Mouse (Mus musculus): Measurements from ENCODE around the gene Rpp25l.
"Not testable (repeated sequence)": the region's sequence is repeated elsewhere in the genome, so short reads cannot be mapped to it uniquely, and the experiment has no call there.

The Rpp25l gene

GRCm38 (mm10) chr4:41737602-41738255 lies 24.4 kb upstream of the Rpp25l start:
- peak; percentile 84 for DNase-seq (ENCODE audit: low spot score)

GRCm38 (mm10) chr4:41731052-41731765 lies 17.9 kb upstream of the Rpp25l start, which contains the start of gene Arid3c:
Gene Arid3c, minus strand, starts transcription at chr4:41731142.
- peak; percentile 53 for DNase-seq (ENCODE audit: low spot score)

- DNase-seq (ENCODE audit: low spot score), result peak; percentile 52
Observed at GRCm38 (mm10) chr4:41726826-41727621, 13.7 kb upstream of the Rpp25l start.

- peak; percentile 99 for DNase-seq (ENCODE audit: low spot score)
Observed at GRCm38 (mm10) chr4:41722918-41723351, 9.6 kb upstream of the Rpp25l start, which contains the start of gene Dctn3. Gene Dctn3, minus strand, starts transcription at chr4:41723170.

GRCm38 (mm10) chr4:41716834-41717233 lies 3.5 kb upstream of the Rpp25l start:
- no peak for DNase-seq (ENCODE audit: low spot score)

- peak; percentile 47 for DNase-seq (ENCODE audit: low spot score)
Observed at GRCm38 (mm10) chr4:41715596-41715995, 2.3 kb upstream of the Rpp25l start.

- no peak for DNase-seq (ENCODE audit: low spot score)
Observed at GRCm38 (mm10) chr4:41715082-41715481, 1.7 kb upstream of the Rpp25l start.

GRCm38 (mm10) chr4:41714276-41714675 lies 942 bp upstream of the Rpp25l start:
- DNase-seq (ENCODE audit: low spot score), result peak; percentile 82

- no peak for DNase-seq (ENCODE audit: low spot score)
Observed at GRCm38 (mm10) chr4:41712421-41713196, 725 bp downstream of the Rpp25l start.

GRCm38 (mm10) chr4:41711705-41712375 lies 1.5 kb downstream of the Rpp25l start:
- DNase-seq (ENCODE audit: low spot score), result no peak

- no peak for DNase-seq (ENCODE audit: low spot score)
Observed at GRCm38 (mm10) chr4:41710229-41710628, 3.1 kb downstream of the Rpp25l start.

GRCm38 (mm10) chr4:41708192-41708745 lies 5.1 kb downstream of the Rpp25l start:
- peak; percentile 91 for DNase-seq (ENCODE audit: low spot score)

GRCm38 (mm10) chr4:41707011-41707535 lies 6.3 kb downstream of the Rpp25l start:
- DNase-seq (ENCODE audit: low spot score), result peak; percentile 88

- peak; percentile 4 for DNase-seq (ENCODE audit: low spot score)
Observed at GRCm38 (mm10) chr4:41705922-41706754, 7.2 kb downstream of the Rpp25l start.

- peak; percentile 52 for DNase-seq (ENCODE audit: low spot score)
Observed at GRCm38 (mm10) chr4:41704651-41705050, 8.7 kb downstream of the Rpp25l start.

GRCm38 (mm10) chr4:41702226-41702625 lies 11.1 kb downstream of the Rpp25l start:
- not testable (repeated sequence) for DNase-seq (ENCODE audit: low spot score)

GRCm38 (mm10) chr4:41700224-41700623 lies 13.1 kb downstream of the Rpp25l start:
- DNase-seq (ENCODE audit: low spot score), result not testable (repeated sequence)

GRCm38 (mm10) chr4:41699783-41700182 lies 13.6 kb downstream of the Rpp25l start, which contains the start of gene Il11ra1:
Gene Il11ra1, plus strand, starts transcription at chr4:41699989.
- DNase-seq (ENCODE audit: low spot score), result not testable (repeated sequence)

- not testable (repeated sequence) for DNase-seq (ENCODE audit: low spot score)
Observed at GRCm38 (mm10) chr4:41698421-41699016, 14.8 kb downstream of the Rpp25l start.

Measured in embryo, embryonic 10.5 days (tissue).